22 mouse cellular contexts compared by ENCODE assay signal in the genomic region with DNA sequence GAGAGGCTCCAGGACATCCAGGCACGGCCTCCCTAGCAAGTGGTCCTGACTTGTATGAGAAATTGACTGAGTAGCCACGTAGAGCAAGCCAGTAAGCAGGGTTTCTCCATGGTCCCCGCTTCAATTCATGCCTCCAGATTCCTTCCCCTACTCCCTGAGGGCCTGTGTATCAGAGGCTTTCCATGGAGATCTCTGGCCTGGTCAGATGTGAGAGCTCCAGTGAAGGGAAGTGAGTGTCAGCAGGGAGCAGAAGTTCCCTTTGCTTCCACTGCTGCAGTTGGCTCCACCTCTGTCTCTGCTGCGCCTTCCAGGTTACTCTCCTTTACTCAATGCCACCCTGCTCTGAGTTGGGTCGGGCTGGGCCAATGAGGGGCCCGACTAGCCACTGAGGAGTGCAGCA.
DNase-seq lines count a peak whose midpoint lies in the region; ATAC-seq lines count a peak whose summit lies in the region.
"Had no signal": no experiment of that assay in that cellular context is flagged by ENCODE, and none has a peak within 500 bp of the region (broad histone marks: within the 10 kb centered on the region; RNA-seq: fewer than 3 reads in every experiment).

No protein-coding gene starts in this region.

- H3K27me3 ChIP-seq in heart, embryonic 12.5 days (replicated peaks), result no peaks in the 10 kb centered on the region
- no peaks in the 10 kb centered on the region for H3K27me3 ChIP-seq in liver, embryonic 13.5 days
- peaks cover 10% of the 10 kb centered on the region; the same call in 1 of the 2 replicates for H3K27me3 ChIP-seq in liver, embryonic 15.5 days
- H3K27me3 ChIP-seq: forebrain, embryonic 13.5 days; heart, embryonic 13.5 days had no signal

- H3K79me2 ChIP-seq in macrophage (ENCODE audit: inconsistent target), result no peaks in the 10 kb centered on the region

- peak; percentile 94 for DNase-seq in heart, adult 11 months
- DNase-seq in liver, embryonic 13.5 days, result no peak
- DNase-seq in liver, result no peak
- no peak for DNase-seq in right cerebral cortex, adult 2 months (ENCODE audit: low spot score in 2 of 2)
- no peak for DNase-seq in thymus, postnatal 36 days
- DNase-seq: adrenal gland, postnatal 10 days; cerebellum, adult 18-20 months; cerebellum, adult 9-10 months; cerebellum, postnatal 14 days; gastrocnemius, postnatal 10 days; gastrocnemius, postnatal 36 days; heart, postnatal 14 days; heart, postnatal 4 days had no signal

- WGBS in heart, embryonic 12.5 days, result 79% methylated on average over 6 of the region's 6 CpGs
- WGBS in liver, embryonic 13.5 days (ENCODE audit: insufficient replicate concordance), result 58% methylated on average over 6 of the region's 6 CpGs
- 61% methylated on average over 6 of the region's 6 CpGs for WGBS in liver, embryonic 15.5 days (ENCODE audit: insufficient replicate concordance)
- 65% methylated on average over 6 of the region's 6 CpGs for WGBS in macrophage (ENCODE audit: missing documents)

- peaks cover 17% of the 10 kb centered on the region for H3K4me1 ChIP-seq in heart, embryonic 12.5 days (replicated peaks)
- H3K4me1 ChIP-seq in liver, embryonic 13.5 days (replicated peaks), result peaks cover 75% of the 10 kb centered on the region
- peaks cover 78% of the 10 kb centered on the region for H3K4me1 ChIP-seq in liver, embryonic 15.5 days (replicated peaks)

- H3K36me3 ChIP-seq in heart, embryonic 12.5 days, result no peaks in the 10 kb centered on the region
- no peaks in the 10 kb centered on the region for H3K36me3 ChIP-seq in liver, embryonic 13.5 days
- no peaks in the 10 kb centered on the region for H3K36me3 ChIP-seq in liver, embryonic 15.5 days (replicated peaks)
- no peaks in the 10 kb centered on the region for H3K36me3 ChIP-seq in macrophage (ENCODE audit: inconsistent target)
- H3K36me3 ChIP-seq: forebrain, embryonic 10.5 days; heart, embryonic 13.5 days had no signal

- H3K9ac ChIP-seq in heart, embryonic 12.5 days, result no peak overlapping the region
- peak overlapping the region; percentile 42; the same call in 1 of the 2 replicates for H3K9ac ChIP-seq in liver, embryonic 13.5 days
- no peak overlapping the region for H3K9ac ChIP-seq in liver, embryonic 15.5 days
- H3K9ac ChIP-seq: forebrain, embryonic 13.5 days; heart, embryonic 13.5 days; hindbrain, embryonic 14.5 days had no signal

- no peak overlapping the region for H3K27ac ChIP-seq in heart, embryonic 12.5 days (ENCODE audit: poor library complexity, severe bottlenecking)
- H3K27ac ChIP-seq in liver, embryonic 13.5 days, result peak overlapping the region; percentile 94
- peak overlapping the region; percentile 65 for H3K27ac ChIP-seq in liver, embryonic 15.5 days (replicated peaks)
- peak overlapping the region; percentile 63 for H3K27ac ChIP-seq in macrophage
- H3K27ac ChIP-seq: forebrain, embryonic 10.5 days; forebrain, embryonic 13.5 days; heart, embryonic 13.5 days; hindbrain, embryonic 14.5 days; hindbrain, postnatal 0 days had no signal

- no peak for ATAC-seq in heart, embryonic 12.5 days (ENCODE audit: insufficient number of reproducible peaks, low FRiP score)
- no peak for ATAC-seq in liver, embryonic 13.5 days (ENCODE audit: low read depth)
- no peak for ATAC-seq in liver, embryonic 15.5 days (ENCODE audit: insufficient read depth)
- ATAC-seq: forebrain, embryonic 13.5 days; forebrain, embryonic 16.5 days; hindbrain, postnatal 0 days had no signal

- H3K4me2 ChIP-seq in heart, embryonic 12.5 days, result no peak overlapping the region
- H3K4me2 ChIP-seq in liver, embryonic 13.5 days, result no peak overlapping the region
- no peak overlapping the region for H3K4me2 ChIP-seq in liver, embryonic 15.5 days
- H3K4me2 ChIP-seq: forebrain, embryonic 13.5 days; heart, embryonic 13.5 days; hindbrain, embryonic 14.5 days had no signal

- H3K4me3 ChIP-seq in heart, embryonic 12.5 days, result no peak overlapping the region
- H3K4me3 ChIP-seq in liver, embryonic 13.5 days (replicated peaks), result no peak overlapping the region
- H3K4me3 ChIP-seq in liver, embryonic 15.5 days (replicated peaks), result no peak overlapping the region
- H3K4me3 ChIP-seq in macrophage (ENCODE audit: inconsistent target), result no peak overlapping the region
- H3K4me3 ChIP-seq: forebrain, embryonic 10.5 days; forebrain, embryonic 13.5 days; heart, embryonic 13.5 days had no signal

- no peaks in the 10 kb centered on the region for H3K9me3 ChIP-seq in heart, embryonic 12.5 days (replicated peaks)
- no peaks in the 10 kb centered on the region for H3K9me3 ChIP-seq in liver, embryonic 13.5 days (replicated peaks)
- no peaks in the 10 kb centered on the region for H3K9me3 ChIP-seq in liver, embryonic 15.5 days (replicated peaks)
- H3K9me3 ChIP-seq: forebrain, embryonic 10.5 days; forebrain, embryonic 13.5 days; heart, embryonic 13.5 days had no signal
